Mouse (Mus musculus): ENCODE measurements around the gene Ywhag. TPM values are rescaled to one million over a fixed set of nuclear protein-coding genes. Genes with fewer than 3 reads are reported as not detected.

Gene Ywhag
- polyA plus RNA-seq, 1 experiment from 2014 or later = 182 TPM

- no peaks in the 10 kb centered on the region for H3K27me3 ChIP-seq
- H3K4me2 ChIP-seq = no peak overlapping the region
- 80% methylated on average over 11 of the region's 11 CpGs for WGBS
- H3K4me1 ChIP-seq (replicated peaks) = peaks cover 8% of the 10 kb centered on the region
- no peak overlapping the region for H3K9ac ChIP-seq (replicated peaks)
- H3K9me3 ChIP-seq = no peaks in the 10 kb centered on the region
- no peaks in the 10 kb centered on the region for H3K36me3 ChIP-seq
- no peak for ATAC-seq (ENCODE audit: insufficient number of reproducible peaks, insufficient read depth, low FRiP score, low TSS enrichment, low read depth)
- no peak overlapping the region for H3K27ac ChIP-seq
- no peak overlapping the region for H3K4me3 ChIP-seq (replicated peaks)
These were observed 16.4 kb upstream of the Ywhag start for GRCm38 (mm10) chr5:135950710-135951412.

GRCm38 (mm10) chr5:135946621-135947020 lies 12.2 kb upstream of the Ywhag start:
- Histone ChIP-seq H3K9me3 (no peaks in the 10 kb centered on the region), H3K27ac (0 out of 2 replicates have a peak overlapping the region, but pooled peaks have one; percentile 50), H3K9ac (replicated peaks) (no peak overlapping the region), H3K4me2 (no peak overlapping the region), H3K4me1 (replicated peaks) (peaks cover 10% of the 10 kb centered on the region), H3K27me3 (no peaks in the 10 kb centered on the region), H3K4me3 (replicated peaks) (no peak overlapping the region), H3K36me3 (no peaks in the 10 kb centered on the region)
- 73% methylated on average over 5 of the region's 5 CpGs for WGBS
- no peak for ATAC-seq (ENCODE audit: insufficient number of reproducible peaks, insufficient read depth, low FRiP score, low TSS enrichment, low read depth)

- no peak overlapping the region for H3K9ac ChIP-seq (replicated peaks)
- 60% methylated on average over 10 of the region's 10 CpGs for WGBS
- no peak for ATAC-seq (ENCODE audit: insufficient number of reproducible peaks, insufficient read depth, low FRiP score, low TSS enrichment, low read depth)
These were observed 11.5 kb upstream of the Ywhag start for GRCm38 (mm10) chr5:135945916-135946408.

GRCm38 (mm10) chr5:135942710-135943109 lies 8.3 kb upstream of the Ywhag start:
- no peak for ATAC-seq (ENCODE audit: insufficient number of reproducible peaks, insufficient read depth, low FRiP score, low TSS enrichment, low read depth)
- peaks cover 3% of the 10 kb centered on the region; the same call in 1 of the 2 replicates for H3K9me3 ChIP-seq
- no peak overlapping the region for H3K27ac ChIP-seq
- WGBS = 77% methylated on average over 6 of the region's 6 CpGs
- H3K4me3 ChIP-seq (replicated peaks) = no peak overlapping the region
- H3K9ac ChIP-seq (replicated peaks) = no peak overlapping the region
- no peaks in the 10 kb centered on the region for H3K36me3 ChIP-seq
- H3K27me3 ChIP-seq = no peaks in the 10 kb centered on the region
- peaks cover 10% of the 10 kb centered on the region for H3K4me1 ChIP-seq (replicated peaks)
- H3K4me2 ChIP-seq = no peak overlapping the region

More at GRCm38 (mm10) chr5:135945916-135946408, 11.5 kb upstream of the Ywhag start:
- no peak overlapping the region for H3K4me3 ChIP-seq (replicated peaks)
- no peak overlapping the region for H3K4me2 ChIP-seq
- no peaks in the 10 kb centered on the region for H3K36me3 ChIP-seq
- H3K27ac ChIP-seq = no peak overlapping the region
- no peaks in the 10 kb centered on the region for H3K9me3 ChIP-seq
- peaks cover 10% of the 10 kb centered on the region for H3K4me1 ChIP-seq (replicated peaks)
- H3K27me3 ChIP-seq = no peaks in the 10 kb centered on the region

- ATAC-seq (ENCODE audit: insufficient number of reproducible peaks, insufficient read depth, low FRiP score, low TSS enrichment, low read depth) = no peak
- WGBS = 59% methylated on average over 5 of the region's 5 CpGs
- Histone ChIP-seq H3K4me3 (replicated peaks) (no peak overlapping the region), H3K9ac (replicated peaks) (no peak overlapping the region), H3K36me3 (no peaks in the 10 kb centered on the region), H3K27me3 (no peaks in the 10 kb centered on the region), H3K4me1 (replicated peaks) (no peaks in the 10 kb centered on the region), H3K27ac (no peak overlapping the region), H3K9me3 (peaks cover 3% of the 10 kb centered on the region; the same call in 1 of the 2 replicates), H3K4me2 (no peak overlapping the region)
These were observed 6.2 kb upstream of the Ywhag start for GRCm38 (mm10) chr5:135940587-135940986.

GRCm38 (mm10) chr5:135935641-135936190 lies 1.3 kb upstream of the Ywhag start:
- Histone ChIP-seq H3K27ac (peak overlapping the region; percentile 97; the same call in 1 of the 2 replicates), H3K4me1 (replicated peaks) (peaks cover 12% of the 10 kb centered on the region), H3K4me2 (peak overlapping the region; percentile 71; the same call in 1 of the 2 replicates), H3K36me3 (peaks cover 18% of the 10 kb centered on the region), H3K27me3 (no peaks in the 10 kb centered on the region), H3K9ac (replicated peaks) (no peak overlapping the region), H3K9me3 (peaks cover 3% of the 10 kb centered on the region; the same call in 1 of the 2 replicates), H3K4me3 (replicated peaks) (no peak overlapping the region)
- ATAC-seq (ENCODE audit: insufficient number of reproducible peaks, insufficient read depth, low FRiP score, low TSS enrichment, low read depth) = no peak
- WGBS = 82% methylated on average over 6 of the region's 6 CpGs

- 57% methylated on average over 7 of the region's 7 CpGs for WGBS
- Histone ChIP-seq H3K9ac (replicated peaks) (no peak overlapping the region; the same call in 1 of the 2 replicates), H3K36me3 (peaks cover 23% of the 10 kb centered on the region), H3K9me3 (peaks cover 3% of the 10 kb centered on the region; the same call in 1 of the 2 replicates), H3K4me2 (peak overlapping the region; percentile 71), H3K27ac (peak overlapping the region; percentile 97), H3K4me1 (replicated peaks) (peaks cover 12% of the 10 kb centered on the region), H3K4me3 (replicated peaks) (peak overlapping the region; percentile 91), H3K27me3 (no peaks in the 10 kb centered on the region)
- ATAC-seq (ENCODE audit: insufficient number of reproducible peaks, insufficient read depth, low FRiP score, low TSS enrichment, low read depth) = peak; percentile 35
These were observed 734 bp upstream of the Ywhag start for GRCm38 (mm10) chr5:135935176-135935523.

- peak; percentile 57 for ATAC-seq (ENCODE audit: insufficient number of reproducible peaks, insufficient read depth, low FRiP score, low TSS enrichment, low read depth)
- H3K9ac ChIP-seq (replicated peaks) = peak overlapping the region; percentile 88
- peak overlapping the region; percentile 91 for H3K4me3 ChIP-seq (replicated peaks)
- peaks cover 12% of the 10 kb centered on the region for H3K4me1 ChIP-seq (replicated peaks)
- H3K9me3 ChIP-seq = no peaks in the 10 kb centered on the region
- no peaks in the 10 kb centered on the region for H3K27me3 ChIP-seq
- H3K36me3 ChIP-seq = peaks cover 35% of the 10 kb centered on the region
- H3K4me2 ChIP-seq = peak overlapping the region; percentile 71
- peak overlapping the region; percentile 97 for H3K27ac ChIP-seq
- under 1% methylated on average over 35 of the region's 35 CpGs for WGBS
These were observed 445 bp downstream of the Ywhag start for GRCm38 (mm10) chr5:135933900-135934441.

- WGBS = 17% methylated on average over 12 of the region's 12 CpGs
- Histone ChIP-seq H3K27ac (peak overlapping the region; percentile 97), H3K4me1 (replicated peaks) (peaks cover 12% of the 10 kb centered on the region), H3K4me3 (replicated peaks) (peak overlapping the region; percentile 91), H3K9me3 (no peaks in the 10 kb centered on the region), H3K27me3 (no peaks in the 10 kb centered on the region), H3K36me3 (peaks cover 39% of the 10 kb centered on the region), H3K4me2 (peak overlapping the region; percentile 71), H3K9ac (replicated peaks) (peak overlapping the region; percentile 88)
- no peak for ATAC-seq (ENCODE audit: insufficient number of reproducible peaks, insufficient read depth, low FRiP score, low TSS enrichment, low read depth)
These were observed 1.1 kb downstream of the Ywhag start for GRCm38 (mm10) chr5:135933222-135933899.

- Histone ChIP-seq H3K9me3 (no peaks in the 10 kb centered on the region), H3K9ac (replicated peaks) (no peak overlapping the region), H3K27ac (no peak overlapping the region), H3K27me3 (no peaks in the 10 kb centered on the region), H3K4me3 (replicated peaks) (0 out of 2 replicates have a peak overlapping the region, but pooled peaks have one; percentile 9), H3K4me2 (peak overlapping the region; percentile 71), H3K4me1 (replicated peaks) (peaks cover 12% of the 10 kb centered on the region), H3K36me3 (peaks cover 49% of the 10 kb centered on the region)
- 96% methylated on average over 2 of the region's 2 CpGs for WGBS
- ATAC-seq (ENCODE audit: insufficient number of reproducible peaks, insufficient read depth, low FRiP score, low TSS enrichment, low read depth) = no peak
These were observed 2.1 kb downstream of the Ywhag start for GRCm38 (mm10) chr5:135932359-135932758.

GRCm38 (mm10) chr5:135931526-135931925 lies 2.9 kb downstream of the Ywhag start:
- ATAC-seq (ENCODE audit: insufficient number of reproducible peaks, insufficient read depth, low FRiP score, low TSS enrichment, low read depth) = no peak
- H3K4me3 ChIP-seq (replicated peaks) = no peak overlapping the region

More at GRCm38 (mm10) chr5:135931526-135931925, 2.9 kb downstream of the Ywhag start:
- no peak overlapping the region for H3K27ac ChIP-seq
- H3K27me3 ChIP-seq = no peaks in the 10 kb centered on the region
- H3K4me1 ChIP-seq (replicated peaks) = peaks cover 12% of the 10 kb centered on the region
- no peak overlapping the region for H3K4me2 ChIP-seq
- H3K36me3 ChIP-seq = peaks cover 57% of the 10 kb centered on the region
- no peaks in the 10 kb centered on the region for H3K9me3 ChIP-seq
- 92% methylated on average over 9 of the region's 9 CpGs for WGBS
- H3K9ac ChIP-seq (replicated peaks) = 0 out of 2 replicates have a peak overlapping the region, but pooled peaks have one; percentile 31

Measured in limb, embryonic 12.5 days (tissue).